Mouse (Mus musculus) gastrocnemius, postnatal 4 days (tissue): ENCODE results near the gene Trpv2. TPM values are rescaled to one million over a fixed set of nuclear protein-coding genes. Genes with fewer than 3 reads are reported as not detected.

Source experiments
- DNase-seq, 2 experiments: peaks; one replicate each; pipeline ENCODE4 v3.0.0; 2021 to 2022; ENCODE audit warnings: low spot score in 2 of 2, mixed read lengths in 2 of 2
- total RNA-seq, 2 experiments: library from RNA; stranded (reverse); gene quantifications; 2 replicates each; pipeline ENCODE4 v1.2.3; 2021

The Trpv2 gene
- total RNA-seq, 2 experiments from 2014 or later: 3.6 to 4.7 TPM

GRCm38 (mm10) chr11:62624341-62625291 lies 50.3 kb downstream of the Trpv2 start:
- no peak for DNase-seq

GRCm38 (mm10) chr11:62629352-62630224 lies 55.3 kb downstream of the Trpv2 start:
- no peak for DNase-seq

- DNase-seq: no peak
Measured at GRCm38 (mm10) chr11:62630225-62630821, 56.0 kb downstream of the Trpv2 start.

- DNase-seq: no peak
Measured at GRCm38 (mm10) chr11:62631138-62631537, 56.9 kb downstream of the Trpv2 start.

GRCm38 (mm10) chr11:62635406-62635805 lies 61.1 kb downstream of the Trpv2 start:
- peak in 1 of 2 experiments; percentile 37 for DNase-seq

- DNase-seq: no peak
Measured at GRCm38 (mm10) chr11:62636105-62636839, 62.0 kb downstream of the Trpv2 start.

- no peak for DNase-seq
Measured at GRCm38 (mm10) chr11:62636840-62637221, 62.5 kb downstream of the Trpv2 start.

GRCm38 (mm10) chr11:62637401-62637800 lies 63.1 kb downstream of the Trpv2 start:
- no peak for DNase-seq

GRCm38 (mm10) chr11:62637806-62638205 lies 63.5 kb downstream of the Trpv2 start:
- DNase-seq: no peak

GRCm38 (mm10) chr11:62638402-62638801 lies 64.1 kb downstream of the Trpv2 start:
- DNase-seq: no peak

- no peak for DNase-seq
Measured at GRCm38 (mm10) chr11:62640378-62640777, 66.1 kb downstream of the Trpv2 start.

- DNase-seq: no peak
Measured at GRCm38 (mm10) chr11:62642023-62642844, 67.9 kb downstream of the Trpv2 start.

GRCm38 (mm10) chr11:62643011-62643631 lies 68.8 kb downstream of the Trpv2 start:
- peak in 1 of 2 experiments; percentile 36 for DNase-seq

- no peak for DNase-seq
Measured at GRCm38 (mm10) chr11:62643681-62644363, 69.5 kb downstream of the Trpv2 start.

- DNase-seq: no peak
Measured at GRCm38 (mm10) chr11:62644602-62645336, 70.5 kb downstream of the Trpv2 start.

- DNase-seq: no peak
Measured at GRCm38 (mm10) chr11:62645337-62645675, 71.0 kb downstream of the Trpv2 start.

GRCm38 (mm10) chr11:62645732-62646494 lies 71.6 kb downstream of the Trpv2 start:
- peak; percentile 52 to 75 for DNase-seq
